In genomic region chr10:4188614-4189402, GRCm38 (mm10) we compare ENCODE assay signal across 9 mouse cellular contexts.
A peak's percentile ranks its signal among the peaks of the same experiment; 100 is the strongest.
DNase-seq lines count a peak whose midpoint lies in the region; ATAC-seq lines count a peak whose summit lies in the region.
"Had no signal": no experiment of that assay in that cellular context is flagged by ENCODE, and none has a peak within 500 bp of the region (broad histone marks: within the 10 kb centered on the region; RNA-seq: fewer than 3 reads in every experiment).

No protein-coding gene starts in this region.

- H3K4me3 ChIP-seq in intestine, embryonic 15.5 days (replicated peaks), result no peak overlapping the region
- no peak overlapping the region for H3K4me3 ChIP-seq in midbrain, embryonic 13.5 days (replicated peaks)
- H3K4me3 ChIP-seq: myocyte had no signal

- no peaks in the 10 kb centered on the region for H3K27me3 ChIP-seq in intestine, embryonic 15.5 days (replicated peaks)
- no peaks in the 10 kb centered on the region for H3K27me3 ChIP-seq in midbrain, embryonic 13.5 days

- peak; percentile 81 for ATAC-seq in intestine, embryonic 15.5 days
- ATAC-seq in midbrain, embryonic 13.5 days, result 0 out of 2 replicates have a peak, but pooled peaks have one; percentile 45

- 60% methylated on average over 18 of the region's 18 CpGs for WGBS in intestine, embryonic 15.5 days
- WGBS in midbrain, embryonic 13.5 days, result 75% methylated on average over 18 of the region's 18 CpGs

- no peaks in the 10 kb centered on the region for H3K9me3 ChIP-seq in intestine, embryonic 15.5 days
- H3K9me3 ChIP-seq in midbrain, embryonic 13.5 days, result no peaks in the 10 kb centered on the region

- DNase-seq in urinary bladder, postnatal 10 days (ENCODE audit: low spot score), result peak; percentile 30
- DNase-seq in urinary bladder, adult 2 months (ENCODE audit: low spot score), result no peak
- peak; percentile 79 to 88 for DNase-seq in gastrocnemius, postnatal 4 days (ENCODE audit: low spot score in 2 of 2)
- DNase-seq in layer of hippocampus, postnatal 36 days, result no peak
- no peak for DNase-seq in cerebellum, adult 9-10 months
- no peak for DNase-seq in thymus, postnatal 10 days (ENCODE audit: low spot score in 2 of 2)

- no peak overlapping the region for H3K9ac ChIP-seq in intestine, embryonic 15.5 days
- no peak overlapping the region for H3K9ac ChIP-seq in midbrain, embryonic 13.5 days (replicated peaks)

- H3K4me2 ChIP-seq in intestine, embryonic 15.5 days (replicated peaks), result no peak overlapping the region
- no peak overlapping the region for H3K4me2 ChIP-seq in midbrain, embryonic 13.5 days (replicated peaks)

- peaks cover 10% of the 10 kb centered on the region; the same call in 1 of the 2 replicates for H3K4me1 ChIP-seq in intestine, embryonic 15.5 days (replicated peaks)
- peaks cover 6% of the 10 kb centered on the region; the same call in 1 of the 2 replicates for H3K4me1 ChIP-seq in midbrain, embryonic 13.5 days (replicated peaks)

- H3K27ac ChIP-seq in intestine, embryonic 15.5 days, result peak overlapping the region; percentile 51
- H3K27ac ChIP-seq in midbrain, embryonic 13.5 days, result peak overlapping the region; percentile 39; the same call in 1 of the 2 replicates

- H3K36me3 ChIP-seq in intestine, embryonic 15.5 days, result no peaks in the 10 kb centered on the region
- no peaks in the 10 kb centered on the region for H3K36me3 ChIP-seq in midbrain, embryonic 13.5 days

Comparison
In these comparisons a context has a peak if more than half of its experiments do, and no peak if none do; other contexts are left out.
1. DNase-seq: peak in urinary bladder, postnatal 10 days (single experiment) and gastrocnemius, postnatal 4 days (2 of 2); none in urinary bladder, adult 2 months (single experiment), layer of hippocampus, postnatal 36 days (0 of 2), cerebellum, adult 9-10 months (single experiment) and thymus, postnatal 10 days (0 of 2).